Mouse (Mus musculus): ENCODE measurements at regions not wholly inside any gene's neighbourhood (a gene's known extent, or its start where the extent isn't known, plus 50 kb on each side); places are given as distances from the start of the nearest gene placed in this dataset.
A peak's percentile ranks its signal among the peaks of the same experiment; 100 is the strongest.
"Not testable (repeated sequence)": the region's sequence is repeated elsewhere in the genome, so short reads cannot be mapped to it uniquely, and the experiment has no call there.

- no peak overlapping the region for H3K4me3 ChIP-seq (ENCODE audit: insufficient read depth, low read depth, low read length)
- H3K27ac ChIP-seq (ENCODE audit: insufficient read depth, low read depth, low read length) = no peak overlapping the region
- TF ChIP-seq CTCF (conservative IDR thresholded peaks at IDR 0.05; ENCODE audit: insufficient read depth, insufficient read length, low read depth, low read length) = no peak
- no peak for TF ChIP-seq POLR2A (IDR thresholded peaks at IDR 0.05; ENCODE audit: low read depth, low read length)
- DNase-seq = no peak
- H3K4me1 ChIP-seq (ENCODE audit: control insufficient read depth, insufficient read depth, low read length) = no peaks in the 10 kb centered on the region
- H3K27me3 ChIP-seq (replicated peaks; ENCODE audit: control insufficient read depth, insufficient read depth, low read length) = no peaks in the 10 kb centered on the region
- 62% methylated on average over 6 of the region's 6 CpGs for WGBS
- no peaks in the 10 kb centered on the region for H3K36me3 ChIP-seq (ENCODE audit: control insufficient read depth, insufficient read depth, low read length)
Measured at GRCm38 (mm10) chr5:91762589-91762988, 200.3 kb downstream of the Rchy1 start.

GRCm38 (mm10) chr5:91755958-91756357, 206.9 kb downstream of the Rchy1 start:
- 41% methylated on average over 10 of the region's 10 CpGs for WGBS
- no peaks in the 10 kb centered on the region for H3K27me3 ChIP-seq (replicated peaks; ENCODE audit: control insufficient read depth, insufficient read depth, low read length)
- H3K27ac ChIP-seq (ENCODE audit: insufficient read depth, low read depth, low read length) = no peak overlapping the region
- H3K36me3 ChIP-seq (ENCODE audit: control insufficient read depth, insufficient read depth, low read length) = no peaks in the 10 kb centered on the region
- DNase-seq = peak; percentile 23
- H3K4me3 ChIP-seq (ENCODE audit: insufficient read depth, low read depth, low read length) = no peak overlapping the region
- H3K4me1 ChIP-seq (ENCODE audit: control insufficient read depth, insufficient read depth, low read length) = no peaks in the 10 kb centered on the region
- TF ChIP-seq POLR2A (IDR thresholded peaks at IDR 0.05; ENCODE audit: low read depth, low read length) (no peak), CTCF (conservative IDR thresholded peaks at IDR 0.05; ENCODE audit: insufficient read depth, insufficient read length, low read depth, low read length) (no peak)

GRCm38 (mm10) chr5:91752846-91753245, 210.0 kb downstream of the Rchy1 start:
- not testable (repeated sequence) for H3K36me3 ChIP-seq (ENCODE audit: control insufficient read depth, insufficient read depth, low read length); H3K27me3 ChIP-seq (replicated peaks; ENCODE audit: control insufficient read depth, insufficient read depth, low read length); DNase-seq; H3K27ac ChIP-seq (ENCODE audit: insufficient read depth, low read depth, low read length); H3K4me3 ChIP-seq (ENCODE audit: insufficient read depth, low read depth, low read length); H3K4me1 ChIP-seq (ENCODE audit: control insufficient read depth, insufficient read depth, low read length)
- 93% methylated on average over 17 of the region's 17 CpGs for WGBS

- H3K4me1 ChIP-seq (ENCODE audit: control insufficient read depth, insufficient read depth, low read length) = no peaks in the 10 kb centered on the region
- 38% methylated on average over 6 of the region's 6 CpGs for WGBS
Measured at GRCm38 (mm10) chr5:91751168-91751567, 211.7 kb downstream of the Rchy1 start.

GRCm38 (mm10) chr5:91746077-91746476, 216.8 kb downstream of the Rchy1 start:
- DNase-seq = no peak
- WGBS = 59% methylated on average over 5 of the region's 5 CpGs
- Histone ChIP-seq H3K36me3 (ENCODE audit: control insufficient read depth, insufficient read depth, low read length) (no peaks in the 10 kb centered on the region), H3K4me3 (ENCODE audit: insufficient read depth, low read depth, low read length) (no peak overlapping the region), H3K27ac (ENCODE audit: insufficient read depth, low read depth, low read length) (no peak overlapping the region), H3K27me3 (replicated peaks; ENCODE audit: control insufficient read depth, insufficient read depth, low read length) (no peaks in the 10 kb centered on the region), H3K4me1 (ENCODE audit: control insufficient read depth, insufficient read depth, low read length) (no peaks in the 10 kb centered on the region)
- TF ChIP-seq CTCF (conservative IDR thresholded peaks at IDR 0.05; ENCODE audit: insufficient read depth, insufficient read length, low read depth, low read length) = no peak
- no peak for TF ChIP-seq POLR2A (IDR thresholded peaks at IDR 0.05; ENCODE audit: low read depth, low read length)

More at GRCm38 (mm10) chr5:91751168-91751567, 211.7 kb downstream of the Rchy1 start:
- H3K4me3 ChIP-seq (ENCODE audit: insufficient read depth, low read depth, low read length) = no peak overlapping the region
- DNase-seq = no peak
- H3K27me3 ChIP-seq (replicated peaks; ENCODE audit: control insufficient read depth, insufficient read depth, low read length) = no peaks in the 10 kb centered on the region
- H3K36me3 ChIP-seq (ENCODE audit: control insufficient read depth, insufficient read depth, low read length) = no peaks in the 10 kb centered on the region
- no peak overlapping the region for H3K27ac ChIP-seq (ENCODE audit: insufficient read depth, low read depth, low read length)
- TF ChIP-seq POLR2A (IDR thresholded peaks at IDR 0.05; ENCODE audit: low read depth, low read length) = no peak
- TF ChIP-seq CTCF (conservative IDR thresholded peaks at IDR 0.05; ENCODE audit: insufficient read depth, insufficient read length, low read depth, low read length) = no peak

- no peak for TF ChIP-seq POLR2A (IDR thresholded peaks at IDR 0.05; ENCODE audit: low read depth, low read length)
- TF ChIP-seq CTCF (conservative IDR thresholded peaks at IDR 0.05; ENCODE audit: insufficient read depth, insufficient read length, low read depth, low read length) = no peak
Measured at GRCm38 (mm10) chr5:91744389-91744788, 218.5 kb downstream of the Rchy1 start.

GRCm38 (mm10) chr5:91740159-91740537, 222.7 kb downstream of the Rchy1 start:
- no peak for DNase-seq
- H3K36me3 ChIP-seq (ENCODE audit: control insufficient read depth, insufficient read depth, low read length) = no peaks in the 10 kb centered on the region
- no peak overlapping the region for H3K27ac ChIP-seq (ENCODE audit: insufficient read depth, low read depth, low read length)
- 35% methylated on average over 4 of the region's 4 CpGs for WGBS
- H3K27me3 ChIP-seq (replicated peaks; ENCODE audit: control insufficient read depth, insufficient read depth, low read length) = no peaks in the 10 kb centered on the region
- 0 out of 2 replicates have a peak, but pooled peaks cover 3% of the 10 kb centered on the region for H3K4me1 ChIP-seq (ENCODE audit: control insufficient read depth, insufficient read depth, low read length)
- no peak overlapping the region for H3K4me3 ChIP-seq (ENCODE audit: insufficient read depth, low read depth, low read length)
- no peak for TF ChIP-seq CTCF (conservative IDR thresholded peaks at IDR 0.05; ENCODE audit: insufficient read depth, insufficient read length, low read depth, low read length)
- no peak for TF ChIP-seq POLR2A (IDR thresholded peaks at IDR 0.05; ENCODE audit: low read depth, low read length)

More at GRCm38 (mm10) chr5:91744389-91744788, 218.5 kb downstream of the Rchy1 start:
- no peaks in the 10 kb centered on the region for H3K36me3 ChIP-seq (ENCODE audit: control insufficient read depth, insufficient read depth, low read length)
- no peak for DNase-seq
- H3K4me3 ChIP-seq (ENCODE audit: insufficient read depth, low read depth, low read length) = no peak overlapping the region
- no peaks in the 10 kb centered on the region for H3K27me3 ChIP-seq (replicated peaks; ENCODE audit: control insufficient read depth, insufficient read depth, low read length)
- H3K27ac ChIP-seq (ENCODE audit: insufficient read depth, low read depth, low read length) = no peak overlapping the region
- 0 out of 2 replicates have a peak, but pooled peaks cover 3% of the 10 kb centered on the region for H3K4me1 ChIP-seq (ENCODE audit: control insufficient read depth, insufficient read depth, low read length)
